45 mouse cellular contexts compared by ENCODE assay signal in the genomic region with DNA sequence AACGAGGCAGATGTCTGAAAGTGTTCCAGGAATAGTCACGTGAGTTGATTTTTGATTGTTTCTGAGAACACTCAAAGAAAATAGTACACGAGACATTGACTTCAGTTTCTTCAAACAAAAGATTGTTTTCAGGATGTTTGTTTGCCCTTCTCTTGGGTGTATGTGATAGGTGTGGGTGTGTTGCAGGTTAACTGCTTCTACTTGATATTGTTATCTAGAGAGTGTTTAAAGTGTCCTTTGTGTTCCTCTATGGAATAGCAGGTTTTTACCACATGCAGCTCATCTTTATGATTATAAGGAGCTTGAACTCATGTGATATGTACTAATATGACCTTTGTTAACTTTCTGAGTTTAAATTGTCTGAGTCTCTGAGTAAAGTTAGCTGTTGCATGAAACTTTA. TPM values are rescaled to one million over a fixed set of nuclear protein-coding genes. Genes with fewer than 3 reads are reported as not detected.
"Had no signal": no experiment of that assay in that cellular context is flagged by ENCODE, and none has a peak within 500 bp of the region (broad histone marks: within the 10 kb centered on the region; RNA-seq: fewer than 3 reads in every experiment).

No protein-coding gene starts in this region.

- H3K9ac ChIP-seq: limb, embryonic 12.5 days; limb, embryonic 13.5 days; limb, embryonic 15.5 days; liver, embryonic 12.5 days; liver, embryonic 13.5 days; liver, embryonic 14.5 days; liver, embryonic 15.5 days; lung, embryonic 14.5 days; lung, embryonic 15.5 days; midbrain, embryonic 12.5 days; midbrain, embryonic 13.5 days; midbrain, embryonic 15.5 days; neural tube, embryonic 12.5 days had no signal

- H3K4me2 ChIP-seq: limb, embryonic 12.5 days; limb, embryonic 13.5 days; limb, embryonic 15.5 days; liver, embryonic 11.5 days; liver, embryonic 12.5 days; liver, embryonic 13.5 days; liver, embryonic 15.5 days; lung, embryonic 14.5 days; lung, embryonic 15.5 days; midbrain, embryonic 11.5 days; midbrain, embryonic 12.5 days; midbrain, embryonic 13.5 days; midbrain, embryonic 15.5 days; neural tube, embryonic 12.5 days had no signal

- H3K27ac ChIP-seq: limb, embryonic 10.5 days; limb, embryonic 12.5 days; limb, embryonic 13.5 days; limb, embryonic 15.5 days; liver, embryonic 12.5 days; liver, embryonic 13.5 days; liver, embryonic 14.5 days; liver, embryonic 15.5 days; lung, embryonic 15.5 days; macrophage; midbrain, embryonic 10.5 days; midbrain, embryonic 12.5 days; midbrain, embryonic 13.5 days; midbrain, embryonic 15.5 days; neural tube, embryonic 12.5 days had no signal

- H3K4me3 ChIP-seq: limb, embryonic 10.5 days; limb, embryonic 12.5 days; limb, embryonic 13.5 days; limb, embryonic 15.5 days; liver, embryonic 12.5 days; liver, embryonic 13.5 days; liver, embryonic 15.5 days; lung, embryonic 15.5 days; megakaryocyte, embryonic 14.5 days; midbrain, embryonic 10.5 days; midbrain, embryonic 12.5 days; midbrain, embryonic 13.5 days; midbrain, embryonic 15.5 days; myocyte; neural tube, embryonic 12.5 days had no signal

- H3K9me3 ChIP-seq: limb, embryonic 10.5 days; limb, embryonic 12.5 days; limb, embryonic 13.5 days; limb, embryonic 15.5 days; liver, embryonic 12.5 days; liver, embryonic 13.5 days; liver, embryonic 15.5 days; lung, embryonic 15.5 days; megakaryocyte, embryonic 14.5 days; midbrain, embryonic 10.5 days; midbrain, embryonic 12.5 days; midbrain, embryonic 13.5 days; midbrain, embryonic 15.5 days; neural tube, embryonic 12.5 days had no signal

- DNase-seq: left cerebral cortex, postnatal 4 days; liver; liver, embryonic 13.5 days; lung, adult 18-20 months; lung, adult 2 months; lung, embryonic 14.5 days; lung, postnatal 10 days; lung, postnatal 14 days; lung, postnatal 36 days; lung, postnatal 4 days; midbrain, embryonic 14.5 days had no signal

- H3K4me1 ChIP-seq: limb, embryonic 10.5 days; limb, embryonic 12.5 days; limb, embryonic 13.5 days; limb, embryonic 15.5 days; liver, embryonic 12.5 days; liver, embryonic 13.5 days; liver, embryonic 15.5 days; lung, embryonic 15.5 days; megakaryocyte, embryonic 14.5 days; midbrain, embryonic 10.5 days; midbrain, embryonic 12.5 days; midbrain, embryonic 13.5 days; midbrain, embryonic 15.5 days; neural tube, embryonic 12.5 days had no signal

- H3K27me3 ChIP-seq: limb, embryonic 12.5 days; limb, embryonic 13.5 days; limb, embryonic 15.5 days; liver, embryonic 12.5 days; liver, embryonic 13.5 days; liver, embryonic 15.5 days; lung, embryonic 15.5 days; megakaryocyte, embryonic 14.5 days; midbrain, embryonic 12.5 days; midbrain, embryonic 13.5 days; midbrain, embryonic 15.5 days; neural tube, embryonic 12.5 days had no signal

- H3K36me3 ChIP-seq: limb, embryonic 10.5 days; limb, embryonic 12.5 days; limb, embryonic 13.5 days; limb, embryonic 15.5 days; liver, embryonic 12.5 days; liver, embryonic 13.5 days; liver, embryonic 15.5 days; lung, embryonic 15.5 days; midbrain, embryonic 10.5 days; midbrain, embryonic 12.5 days; midbrain, embryonic 13.5 days; midbrain, embryonic 15.5 days; neural tube, embryonic 12.5 days had no signal

- ATAC-seq: liver, embryonic 12.5 days; lung, postnatal 0 days; midbrain, embryonic 13.5 days; midbrain, embryonic 15.5 days; midbrain, embryonic 16.5 days had no signal

RNA-seq across cellular contexts. Expression of gene Ugt2b36, which starts 6.1 kb away (rescaled TPM):
- total RNA-seq: left cerebral cortex, adult 8-10 months; left cerebral cortex, postnatal 10 days; left cerebral cortex, postnatal 14 days; left cerebral cortex, postnatal 25 days; left cerebral cortex, postnatal 36 days; left cerebral cortex, postnatal 4 days; megakaryocyte progenitor cell, adult 5-6 weeks; megakaryocyte, adult 5-6 weeks; megakaryocyte-erythroid progenitor cell, adult 5-6 weeks; midbrain, postnatal 0 days; monocyte, adult 5-6 weeks had no signal
- polyA plus RNA-seq: limb, embryonic 10.5 days; limb, embryonic 11.5 days; limb, embryonic 12.5 days; limb, embryonic 13.5 days; limb, embryonic 14.5 days; limb, embryonic 15.5 days; lung, embryonic 14.5 days; lung, embryonic 15.5 days; lung, embryonic 16.5 days; lung, postnatal 0 days; macrophage; midbrain, embryonic 10.5 days; midbrain, embryonic 11.5 days; midbrain, embryonic 12.5 days; midbrain, embryonic 13.5 days; midbrain, embryonic 14.5 days; midbrain, embryonic 15.5 days; midbrain, embryonic 16.5 days; midbrain, postnatal 0 days; myocyte; neural tube, embryonic 11.5 days; neural tube, embryonic 12.5 days had no signal

RNA-seq across cellular contexts. Expression of gene Ugt2b5, which starts 53.8 kb away (rescaled TPM):
- total RNA-seq: left cerebral cortex, adult 8-10 months; left cerebral cortex, postnatal 10 days; left cerebral cortex, postnatal 14 days; left cerebral cortex, postnatal 25 days; left cerebral cortex, postnatal 36 days; left cerebral cortex, postnatal 4 days; megakaryocyte progenitor cell, adult 5-6 weeks; megakaryocyte, adult 5-6 weeks; megakaryocyte-erythroid progenitor cell, adult 5-6 weeks; monocyte, adult 5-6 weeks had no signal
- polyA plus RNA-seq: limb, embryonic 10.5 days; limb, embryonic 11.5 days; limb, embryonic 12.5 days; limb, embryonic 13.5 days; limb, embryonic 14.5 days; limb, embryonic 15.5 days; lung, embryonic 14.5 days; lung, embryonic 15.5 days; lung, embryonic 16.5 days; lung, postnatal 0 days; macrophage; midbrain, embryonic 10.5 days; midbrain, embryonic 11.5 days; midbrain, embryonic 12.5 days; midbrain, embryonic 13.5 days; midbrain, embryonic 14.5 days; midbrain, embryonic 16.5 days; midbrain, postnatal 0 days; myocyte; neural tube, embryonic 11.5 days; neural tube, embryonic 12.5 days had no signal
